Mouse (Mus musculus): ENCODE measurements around the gene Setd1a.
A peak's percentile ranks its signal among the peaks of the same experiment; 100 is the strongest.

Setd1a gene

DNA sequence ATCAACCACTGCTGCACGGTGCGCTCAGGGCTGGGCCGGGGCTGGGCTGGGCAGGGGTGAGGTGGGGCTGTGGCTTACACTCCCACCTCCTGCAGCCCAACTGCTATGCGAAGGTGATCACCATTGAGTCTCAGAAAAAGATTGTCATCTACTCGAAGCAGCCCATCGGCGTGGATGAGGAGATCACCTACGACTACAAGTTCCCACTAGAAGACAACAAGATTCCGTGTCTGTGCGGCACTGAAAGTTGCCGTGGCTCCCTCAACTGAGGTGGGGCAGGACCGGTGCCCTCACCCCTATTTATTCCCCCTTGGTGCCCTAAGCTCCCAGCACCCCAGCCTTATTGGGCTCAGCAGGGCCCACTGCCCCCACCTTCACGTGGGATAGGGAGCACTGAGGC lies 22.7 kb downstream of the Setd1a start:
- no peak for DNase-seq (ENCODE audit: inconsistent age in 2 of 2, low spot score in 1 of 2)

DNA sequence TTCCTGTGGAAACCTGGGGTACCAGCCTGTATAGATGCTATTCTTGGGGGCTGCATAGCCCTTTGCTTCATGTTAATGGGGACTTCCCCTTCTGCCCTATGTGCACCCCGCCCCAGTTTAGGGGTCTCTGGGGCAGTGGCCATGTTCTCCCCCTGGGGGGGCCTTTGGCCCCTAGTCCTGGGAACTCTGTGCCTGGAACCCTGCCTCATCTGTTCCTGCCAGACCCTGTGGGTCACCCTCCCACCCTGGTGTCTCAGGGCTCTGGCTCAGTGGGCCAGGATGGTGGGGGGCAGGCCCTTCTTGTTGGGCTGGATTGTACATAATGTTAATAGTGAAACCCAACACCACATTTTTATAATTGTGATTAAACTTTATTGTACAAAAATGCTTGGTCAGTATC lies 23.3 kb downstream of the Setd1a start:
- DNase-seq (ENCODE audit: inconsistent age in 2 of 2, low spot score in 1 of 2): peak in 1 of 2 experiments; percentile 54

DNA sequence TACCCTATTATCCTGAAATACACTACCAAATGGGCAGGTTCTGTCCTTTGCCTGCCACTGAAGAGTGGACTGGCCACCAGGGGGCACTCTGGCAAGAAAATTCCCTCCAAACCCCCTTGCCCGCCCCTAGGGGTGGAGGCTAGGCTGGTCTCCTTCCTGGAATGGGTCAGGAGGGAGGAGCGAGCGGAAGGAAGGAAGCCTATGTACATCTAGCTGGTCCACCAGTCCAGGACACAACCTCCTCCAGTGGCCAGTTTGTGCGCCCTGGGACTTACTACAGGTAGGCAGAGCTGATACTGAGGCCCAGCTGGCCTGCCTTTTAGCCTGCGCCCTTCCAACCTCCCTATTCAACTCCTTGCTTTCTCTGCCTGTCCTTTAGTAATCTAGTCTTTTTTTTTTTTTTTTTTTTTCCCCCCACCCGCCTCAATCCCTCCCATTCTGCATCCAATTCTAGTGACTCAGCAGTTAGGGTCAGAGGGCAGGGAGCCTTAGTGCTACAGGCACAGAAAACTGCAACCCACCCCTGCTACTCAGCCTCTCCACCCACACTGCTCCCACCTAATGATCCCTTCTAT lies 24.1 kb downstream of the Setd1a start, which contains the start of gene Hsd3b7:
Hsd3b7 (plus strand) TSS at position 170 of the 575 bp plus-strand sequence.
- peak; percentile 95 to 98 for DNase-seq (ENCODE audit: inconsistent age in 2 of 2, low spot score in 1 of 2)

DNA sequence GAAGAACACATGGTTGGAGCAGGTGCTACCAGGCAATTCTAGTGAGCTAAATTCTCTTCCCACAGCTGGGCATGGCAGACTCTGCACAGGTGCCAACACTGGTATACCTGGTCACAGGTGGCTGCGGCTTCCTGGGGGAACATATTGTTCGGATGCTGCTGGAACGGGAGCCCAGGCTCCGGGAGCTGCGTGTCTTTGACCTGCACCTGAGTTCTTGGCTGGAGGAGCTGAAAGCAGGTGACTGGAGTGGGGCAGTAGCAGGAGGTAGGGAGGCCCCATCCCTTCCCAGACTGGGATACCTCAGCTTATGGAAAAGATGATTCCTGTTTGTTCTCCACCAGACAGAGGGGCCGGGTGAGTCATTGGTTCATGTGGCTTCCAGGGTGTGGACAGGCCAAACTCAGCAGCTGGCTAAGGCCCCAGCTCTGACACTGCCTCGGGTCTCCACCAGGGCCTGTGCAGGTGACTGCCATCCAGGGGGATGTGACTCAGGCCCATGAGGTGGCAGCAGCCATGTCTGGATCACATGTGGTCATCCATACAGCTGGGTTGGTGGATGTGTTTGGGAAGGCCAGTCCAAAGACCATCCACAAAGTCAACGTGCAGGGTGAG lies 24.6 kb downstream of the Setd1a start:
- peak; percentile 42 to 61 for DNase-seq (ENCODE audit: inconsistent age in 2 of 2, low spot score in 1 of 2)

DNA sequence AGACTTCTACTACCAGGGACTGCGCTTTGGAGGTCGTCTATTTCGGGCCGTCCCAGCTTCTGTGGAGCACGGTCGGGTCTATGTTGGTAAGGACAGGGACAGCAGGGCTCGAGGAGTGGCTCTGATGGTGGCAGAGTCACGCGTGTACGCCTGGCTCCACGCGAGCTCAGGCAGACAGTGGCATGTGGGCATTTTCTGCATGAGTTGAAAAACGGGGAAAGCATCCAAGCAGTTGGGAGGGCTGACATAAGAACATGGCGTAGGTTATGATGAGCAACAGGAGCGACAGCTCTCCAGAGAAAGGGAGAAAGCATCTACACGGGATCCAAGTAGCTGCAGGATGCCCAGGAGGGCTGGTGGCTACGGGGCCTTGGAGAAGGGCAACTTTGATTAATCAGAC lies 25.8 kb downstream of the Setd1a start:
- DNase-seq (ENCODE audit: inconsistent age in 2 of 2, low spot score in 1 of 2): no peak

DNA sequence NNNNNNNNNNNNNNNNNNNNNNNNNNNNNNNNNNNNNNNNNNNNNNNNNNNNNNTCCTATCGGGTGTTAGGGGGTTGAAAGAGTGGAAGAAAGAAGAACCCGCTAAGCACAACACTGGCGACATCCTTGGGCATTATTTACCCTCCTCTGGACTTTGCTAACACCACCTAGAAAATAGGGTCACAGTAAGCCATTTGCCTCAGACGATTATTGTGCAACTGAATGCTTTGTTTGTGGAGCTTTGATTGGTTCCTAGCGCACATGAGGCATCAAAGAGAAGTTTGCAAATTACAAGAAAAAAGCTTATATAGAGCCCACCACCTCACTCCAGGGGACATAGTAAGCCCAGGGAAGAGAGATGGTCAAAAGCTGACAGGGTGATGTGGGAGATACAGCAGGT lies 32.4 kb downstream of the Setd1a start:
- DNase-seq (ENCODE audit: inconsistent age in 2 of 2, low spot score in 1 of 2): no peak

DNA sequence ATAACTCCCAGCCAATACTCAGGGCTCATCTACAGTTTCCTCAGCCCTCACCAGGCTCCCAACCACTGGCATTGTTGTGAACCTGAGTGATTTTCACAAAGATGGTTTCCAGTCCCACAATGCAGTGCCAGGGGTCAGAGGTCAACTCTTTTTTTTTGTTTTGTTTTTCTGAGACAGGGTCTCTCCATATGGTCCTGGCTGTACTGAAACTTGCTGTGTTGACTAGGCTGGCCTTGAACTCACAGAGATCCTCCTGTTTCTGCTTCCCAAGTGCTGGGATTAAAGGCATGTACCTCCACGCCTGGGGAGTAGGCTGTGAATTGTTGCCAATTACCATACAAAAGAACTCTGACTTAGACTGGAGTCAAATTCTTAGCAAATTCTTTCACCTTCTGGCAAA lies 33.4 kb downstream of the Setd1a start:
- DNase-seq (ENCODE audit: inconsistent age in 2 of 2, low spot score in 1 of 2): no peak

DNA sequence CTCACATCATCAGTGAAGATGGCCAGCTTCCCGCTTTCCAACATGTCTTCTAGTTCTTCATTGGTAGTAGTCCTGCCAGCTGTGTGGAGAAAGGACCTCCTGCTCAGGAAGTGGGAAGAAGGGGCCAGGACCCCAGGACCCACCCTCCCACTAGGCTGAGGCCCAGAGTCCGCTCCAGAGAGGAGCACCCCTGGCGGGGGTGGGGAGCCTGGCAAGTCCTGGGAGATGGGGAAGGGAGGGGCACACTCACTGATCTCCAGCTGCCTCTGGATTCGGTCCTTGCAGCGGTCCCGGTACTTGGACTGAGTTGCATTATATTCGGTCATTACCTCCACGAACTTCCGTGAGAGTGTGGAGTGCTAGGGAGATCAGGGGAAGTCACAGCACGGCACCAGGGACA lies 34.2 kb downstream of the Setd1a start:
- DNase-seq (ENCODE audit: inconsistent age in 2 of 2, low spot score in 1 of 2): no peak

DNA sequence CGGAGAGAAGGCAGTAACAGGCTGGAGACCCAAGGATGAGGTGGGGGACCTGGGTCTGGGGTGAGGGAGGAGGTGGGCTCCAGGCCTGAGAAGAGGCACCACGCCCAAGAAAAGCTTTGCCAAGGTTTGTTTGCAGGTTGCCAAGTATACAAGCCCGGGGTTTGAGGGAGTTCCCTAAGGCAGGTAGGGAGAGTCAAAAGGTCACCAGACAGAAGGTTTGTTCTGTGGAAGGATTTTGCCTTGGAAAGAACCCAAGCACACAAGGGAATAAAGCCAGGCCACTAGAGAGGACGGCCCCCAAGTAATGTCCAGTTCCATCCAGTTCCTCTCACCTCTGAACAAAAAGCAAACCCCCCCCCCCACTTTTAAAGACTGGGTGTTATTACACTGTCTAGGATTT lies 34.8 kb downstream of the Setd1a start:
- no peak for DNase-seq (ENCODE audit: inconsistent age in 2 of 2, low spot score in 1 of 2)

DNA sequence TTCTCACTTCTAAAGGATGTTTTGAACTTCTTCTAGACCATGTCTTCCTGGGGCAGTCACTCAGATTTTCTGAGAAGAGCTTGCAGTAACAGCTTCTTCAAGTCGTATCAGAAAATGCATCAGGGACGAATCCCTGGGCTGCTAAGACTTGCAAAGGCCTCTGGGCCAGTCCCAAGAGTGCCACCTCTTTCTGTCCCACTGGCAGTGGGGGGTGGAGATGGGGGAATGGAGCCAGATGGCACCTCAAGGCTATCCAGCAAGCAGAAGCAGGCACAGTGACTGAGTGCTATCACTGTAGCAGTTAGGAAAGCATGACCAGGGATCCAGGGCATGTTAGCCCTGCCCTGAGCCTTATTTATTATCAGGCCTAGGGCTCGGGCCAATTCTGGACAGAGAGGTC lies 35.8 kb downstream of the Setd1a start:
- peak in 1 of 2 experiments; percentile 82 for DNase-seq (ENCODE audit: inconsistent age in 2 of 2, low spot score in 1 of 2)

DNA sequence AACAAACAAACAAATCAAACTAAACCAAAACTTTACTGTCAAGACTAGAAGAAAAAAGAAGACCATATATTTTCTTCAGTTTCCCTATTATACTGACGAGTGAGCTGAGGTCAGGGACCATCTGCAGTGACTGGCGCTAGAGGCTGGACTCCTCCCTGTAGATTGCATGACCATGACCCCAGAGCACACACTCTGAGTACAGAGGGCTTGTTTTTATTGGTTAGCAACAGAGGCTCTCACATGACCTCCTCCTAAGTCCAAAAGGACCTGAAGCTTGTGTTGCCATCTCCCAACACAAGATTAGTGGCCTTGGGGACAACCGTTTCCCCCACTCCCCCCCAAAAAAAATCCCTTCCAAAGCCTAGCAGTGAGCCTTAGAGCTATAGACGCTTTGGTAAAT lies 37.4 kb downstream of the Setd1a start:
- peak in 1 of 2 experiments; percentile 68 for DNase-seq (ENCODE audit: inconsistent age in 2 of 2, low spot score in 1 of 2)

DNA sequence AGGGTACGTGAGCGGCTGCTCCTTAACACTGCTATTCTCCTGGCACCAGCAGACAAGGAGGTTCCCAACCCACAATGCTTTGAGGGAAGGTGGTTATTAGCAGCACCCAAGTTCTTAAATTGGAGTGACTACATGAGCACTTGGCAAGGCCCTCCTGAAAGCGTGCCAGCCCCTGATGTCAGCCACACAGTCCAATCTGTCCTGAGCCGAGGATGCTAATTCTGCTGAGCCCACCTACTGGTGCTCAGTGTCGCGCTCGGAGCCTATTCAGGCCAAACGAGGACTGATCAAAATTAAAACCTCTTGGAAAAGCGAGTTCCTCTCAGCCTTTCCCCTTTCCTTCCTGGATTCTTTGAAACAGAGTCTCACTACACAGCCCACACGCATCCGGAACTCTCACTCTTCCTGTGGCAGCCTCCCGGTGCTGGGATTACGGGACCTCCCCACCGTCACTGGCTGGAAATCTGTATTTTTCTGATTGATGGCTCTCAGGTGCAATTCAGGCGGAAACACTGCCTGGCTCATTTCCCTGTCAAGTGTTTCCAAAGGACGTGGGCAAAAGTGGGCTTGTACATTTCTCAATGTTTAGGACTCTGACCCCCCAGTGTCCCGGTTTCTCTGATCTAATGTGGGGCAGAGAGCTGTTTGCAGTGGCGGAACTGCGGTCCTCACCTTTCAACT lies 37.9 kb downstream of the Setd1a start:
- peak; percentile 63 to 82 for DNase-seq (ENCODE audit: inconsistent age in 2 of 2, low spot score in 1 of 2)

DNA sequence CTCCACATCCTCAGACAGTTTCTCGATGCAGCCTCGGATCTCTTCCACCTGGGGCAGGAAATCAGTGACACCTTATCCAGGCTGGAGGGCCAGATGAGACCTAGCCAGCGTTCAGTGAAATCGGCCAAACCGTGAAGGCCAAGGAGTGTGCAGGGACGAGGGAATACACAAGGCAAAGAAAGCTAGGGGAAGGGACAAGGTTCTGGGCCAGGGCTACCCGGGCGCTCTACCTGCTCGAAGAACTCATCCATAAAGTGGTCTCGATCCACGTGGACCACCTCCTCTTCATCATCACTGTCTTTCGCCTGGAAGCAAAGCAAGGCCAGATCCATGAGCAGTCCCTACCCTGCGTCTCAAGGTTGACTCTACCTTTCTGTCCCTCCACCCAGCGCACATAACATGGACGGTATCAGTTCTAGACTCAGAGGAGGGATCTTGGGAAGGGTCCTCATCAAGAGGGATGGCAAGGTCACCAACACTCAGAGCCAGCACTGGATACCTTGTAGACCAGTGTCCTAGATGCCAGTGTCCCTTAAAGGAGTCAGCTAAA lies 38.7 kb downstream of the Setd1a start:
- no peak for DNase-seq (ENCODE audit: inconsistent age in 2 of 2, low spot score in 1 of 2)

DNA sequence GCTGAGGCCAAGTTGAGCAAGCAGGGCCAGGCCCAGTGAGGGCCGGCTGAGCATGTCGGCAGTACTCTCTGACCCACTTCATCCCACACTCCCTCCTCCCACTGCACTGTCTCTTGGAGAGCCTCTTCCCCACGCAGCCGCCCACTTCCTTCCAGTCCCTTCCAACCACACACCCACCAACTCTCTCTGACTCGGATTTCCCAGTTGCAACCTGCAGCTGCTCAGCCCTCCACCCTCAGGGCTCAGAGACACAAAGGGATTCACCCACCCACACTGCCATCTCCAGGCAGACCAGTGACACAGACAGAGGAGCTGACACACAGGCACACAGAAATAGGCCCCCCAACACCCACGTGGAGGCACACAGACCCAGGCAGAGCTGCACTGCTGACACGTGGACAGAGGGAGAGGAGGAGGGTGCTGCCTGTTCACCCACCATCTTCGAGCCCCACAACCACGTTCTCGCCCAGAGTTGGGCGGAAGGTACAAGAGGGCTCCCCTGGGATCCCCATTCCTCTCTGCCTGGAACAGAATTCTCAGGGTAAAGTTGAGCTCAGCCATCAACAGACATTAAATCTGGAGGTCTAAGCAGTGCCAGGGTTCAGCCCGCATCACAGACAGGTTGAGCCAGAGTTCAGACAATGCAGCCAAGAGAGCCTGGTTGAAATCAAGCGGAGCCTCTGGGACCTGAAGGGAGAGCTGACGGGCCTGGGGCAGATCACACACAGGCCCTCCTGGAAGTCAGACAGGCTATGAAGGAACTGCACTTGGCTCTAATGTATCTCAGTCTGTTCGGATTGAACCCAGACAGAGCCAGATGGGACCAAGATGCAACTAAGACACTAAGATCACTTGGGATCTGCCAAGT lies 39.7 kb downstream of the Setd1a start:
- peak in 1 of 2 experiments; percentile 72 for DNase-seq (ENCODE audit: inconsistent age in 2 of 2, low spot score in 1 of 2)

DNA sequence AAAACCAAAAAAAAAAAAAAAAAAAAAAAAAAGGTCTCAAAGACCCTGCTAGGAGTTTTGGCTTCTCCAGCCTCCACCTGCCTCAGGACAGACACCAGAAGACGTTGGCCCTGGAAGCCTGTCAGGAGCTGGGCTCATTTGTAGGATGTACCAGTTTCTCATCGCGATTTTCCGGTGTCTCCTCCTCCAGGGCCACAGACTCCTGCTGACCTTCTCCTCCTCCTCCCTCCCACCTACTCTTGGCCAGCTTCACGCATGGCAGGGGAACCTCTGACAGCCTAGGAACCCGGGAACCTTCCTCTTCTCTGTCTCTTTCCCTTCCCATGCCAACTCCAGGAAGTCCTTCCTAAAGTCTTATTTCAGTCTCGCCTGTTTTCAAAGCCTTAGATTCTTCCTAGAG lies 40.6 kb downstream of the Setd1a start:
- no peak for DNase-seq (ENCODE audit: inconsistent age in 2 of 2, low spot score in 1 of 2)

DNA sequence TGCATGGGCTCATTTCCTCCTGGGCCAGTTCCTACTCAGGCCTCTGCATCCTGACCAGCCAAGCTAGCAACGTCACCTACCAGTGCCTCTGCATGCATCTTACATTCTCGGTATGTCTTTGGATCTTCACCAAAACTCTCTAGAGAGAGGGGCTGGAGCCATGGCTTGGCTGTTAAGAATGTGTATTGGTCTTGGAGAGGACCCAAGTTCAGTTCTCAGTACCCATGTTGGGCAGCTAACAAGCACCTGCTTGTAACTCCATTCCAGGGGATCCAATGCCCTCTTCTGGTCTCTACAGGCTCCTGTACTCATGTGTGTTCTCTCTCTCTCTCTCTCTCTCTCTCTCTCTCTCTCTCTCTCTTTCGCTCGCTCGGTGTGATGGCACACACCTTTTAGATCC lies 41.3 kb downstream of the Setd1a start:
- no peak for DNase-seq (ENCODE audit: inconsistent age in 2 of 2, low spot score in 1 of 2)

DNA sequence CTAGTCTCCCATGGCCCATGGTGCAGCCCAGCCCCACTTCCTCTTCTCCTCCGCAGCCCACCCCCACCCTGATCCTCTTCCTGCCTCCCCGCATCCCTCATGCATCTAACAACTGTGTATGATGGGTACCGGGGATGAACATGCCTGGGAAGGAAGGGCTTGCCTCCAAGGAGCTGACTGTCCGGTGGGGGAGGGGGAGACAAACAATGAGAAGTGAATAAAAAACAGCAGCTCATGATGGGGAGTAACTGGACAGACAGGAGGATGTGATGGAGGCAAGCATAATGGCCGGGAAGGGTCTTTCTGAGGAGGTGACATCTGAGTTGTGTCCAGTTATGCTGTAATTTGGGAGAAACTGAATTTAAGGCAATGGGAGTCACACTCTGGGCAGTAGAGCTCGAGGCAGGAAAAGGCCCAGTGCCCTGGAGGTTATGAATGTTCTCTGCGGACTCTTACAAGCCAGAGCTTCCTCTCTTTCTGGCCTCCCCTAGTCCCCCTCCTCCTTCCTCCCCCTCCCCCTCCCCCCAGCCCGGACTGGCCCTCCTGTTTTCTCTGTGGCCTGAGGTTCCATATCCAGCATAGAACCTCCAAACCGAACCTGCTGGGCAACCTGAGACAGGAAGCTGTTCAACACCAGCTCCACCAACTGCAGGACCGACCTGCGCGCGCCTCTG lies 44.5 kb downstream of the Setd1a start:
- no peak for DNase-seq (ENCODE audit: inconsistent age in 2 of 2, low spot score in 1 of 2)

DNA sequence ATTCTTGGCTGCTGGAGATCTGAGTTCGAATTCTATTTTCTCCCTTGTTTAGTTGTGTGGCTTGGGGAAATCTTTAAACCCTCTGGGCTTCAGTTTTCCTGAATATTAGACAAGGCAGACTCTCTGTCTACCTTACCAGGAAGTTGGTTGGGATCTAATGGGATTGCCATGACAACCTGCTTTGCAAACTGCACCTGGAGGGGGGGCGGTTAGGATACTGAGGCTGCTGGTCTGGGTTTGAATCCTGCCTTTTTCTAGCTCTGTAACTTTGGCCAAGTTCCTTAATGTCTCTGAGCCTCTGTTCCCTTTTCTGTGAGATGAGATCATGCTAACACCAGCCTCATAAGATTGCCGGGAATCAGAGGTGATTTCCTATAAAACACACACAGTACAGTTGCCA lies 46.0 kb downstream of the Setd1a start:
- DNase-seq (ENCODE audit: inconsistent age in 2 of 2, low spot score in 1 of 2): no peak

DNA sequence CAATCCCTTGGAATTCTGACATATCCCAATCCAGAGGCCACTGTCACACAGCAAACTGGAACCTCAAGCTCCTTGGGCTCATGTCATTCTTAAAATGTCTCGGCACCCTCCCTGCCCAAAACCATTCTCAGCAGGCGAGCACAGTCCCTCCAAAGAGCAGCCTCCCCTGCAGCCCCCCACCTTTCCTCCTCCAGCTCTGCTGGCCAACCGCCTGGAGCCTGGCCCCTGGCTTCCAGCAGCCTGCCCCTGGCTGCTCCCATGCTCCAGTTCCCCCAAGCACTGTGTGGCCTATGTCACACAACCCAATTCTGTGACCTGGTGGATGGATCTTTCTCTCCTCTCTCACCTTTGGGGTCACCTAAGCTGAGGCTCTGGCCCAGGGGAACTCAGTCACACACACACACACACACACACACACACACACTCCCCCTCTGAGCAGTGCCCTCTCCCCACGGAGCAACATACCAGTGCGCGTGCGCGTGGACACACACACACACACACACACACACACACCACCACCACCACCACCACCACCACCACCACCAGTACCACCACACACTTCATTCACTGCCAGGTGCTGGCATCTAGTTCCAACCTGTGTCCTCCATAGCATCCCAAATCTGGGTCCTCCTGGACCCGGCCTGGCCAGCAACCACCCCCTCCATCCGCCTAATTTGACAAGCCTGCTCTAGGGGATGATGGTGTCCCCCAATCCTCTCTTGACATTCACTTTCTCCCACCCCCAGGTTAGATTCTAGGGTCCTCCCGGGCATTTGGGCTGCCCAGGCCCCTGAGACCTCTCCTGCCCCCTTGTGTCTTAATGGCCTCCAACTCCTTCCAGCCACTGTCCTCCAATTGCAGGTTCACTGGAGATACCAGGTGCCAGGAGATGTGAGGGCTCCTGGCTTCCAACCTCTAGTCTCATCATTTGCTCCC lies 47.0 kb downstream of the Setd1a start:
- peak in 1 of 2 experiments; percentile 29 for DNase-seq (ENCODE audit: inconsistent age in 2 of 2, low spot score in 1 of 2)
